Mouse (Mus musculus): ENCODE measurements around the gene Il5.

GRCm38 (mm10) chr11:53747985-53748384, 27.4 kb downstream of the Il5 start:
- TF ChIP-seq HCFC1 (IDR thresholded peaks at IDR 0.05; ENCODE audit: borderline replicate concordance, insufficient read depth, low read length) (no peak), ZNF384 (IDR thresholded peaks at IDR 0.05; ENCODE audit: low read depth, low read length) (no peak), MAFK (IDR thresholded peaks at IDR 0.05; ENCODE audit: insufficient read depth, low read depth, low read length) (no peak)
